Mouse (Mus musculus) 3134 (cell line): ENCODE data around the gene Ifna1.
"Not testable (repeated sequence)": the region's sequence is repeated elsewhere in the genome, so short reads cannot be mapped to it uniquely, and the experiment has no call there.

Source experiments
- DNase-seq: peaks from one replicate; pipeline ENCODE4 v3.0.0-alpha.2; 2011; ENCODE audit warnings: low spot score; ENCODE audit not compliant: insufficient read length; ENCODE audit errors: extremely low read depth

Gene Ifna1

GRCm38 (mm10) chr4:88849698-88850097 lies at the start of gene Ifna1:
Gene Ifna1, plus strand, starts transcription at chr4:88850087.
- DNase-seq = no peak

- not testable (repeated sequence) for DNase-seq
Measured at GRCm38 (mm10) chr4:88802954-88803353, 46.9 kb upstream of the Ifna1 start, which contains the start of gene Gm13287. Gene Gm13287, plus strand, starts transcription at chr4:88803254.

GRCm38 (mm10) chr4:88805231-88805630 lies 44.7 kb upstream of the Ifna1 start, which contains the start of gene Gm13288:
Gene Gm13288, plus strand, starts transcription at chr4:88805531.
- not testable (repeated sequence) for DNase-seq

GRCm38 (mm10) chr4:88805761-88806160 lies 44.1 kb upstream of the Ifna1 start:
- DNase-seq = not testable (repeated sequence)

GRCm38 (mm10) chr4:88815928-88816327 lies 34.0 kb upstream of the Ifna1 start, which contains the start of gene Ifna7:
Gene Ifna7, plus strand, starts transcription at chr4:88816228.
- no peak for DNase-seq

GRCm38 (mm10) chr4:88819659-88820058 lies 30.2 kb upstream of the Ifna1 start, which contains the start of gene Ifna11:
Gene Ifna11, plus strand, starts transcription at chr4:88819959.
- no peak for DNase-seq

GRCm38 (mm10) chr4:88822995-88823394 lies 26.9 kb upstream of the Ifna1 start:
- DNase-seq = no peak

GRCm38 (mm10) chr4:88827116-88827515 lies 22.8 kb upstream of the Ifna1 start, which contains the start of gene Ifna6:
Gene Ifna6, plus strand, starts transcription at chr4:88827416.
- DNase-seq = not testable (repeated sequence)

GRCm38 (mm10) chr4:88830523-88830922 lies 19.4 kb upstream of the Ifna1 start:
- DNase-seq = no peak

GRCm38 (mm10) chr4:88835225-88835624 lies 14.7 kb upstream of the Ifna1 start, which contains the start of gene Ifna5:
Gene Ifna5, plus strand, starts transcription at chr4:88835525.
- DNase-seq = not testable (repeated sequence)

GRCm38 (mm10) chr4:88838828-88839227 lies 11.1 kb upstream of the Ifna1 start:
- DNase-seq = no peak

- no peak for DNase-seq
Measured at GRCm38 (mm10) chr4:88840058-88840457, 9.8 kb upstream of the Ifna1 start.

- no peak for DNase-seq
Measured at GRCm38 (mm10) chr4:88841438-88841911, 8.4 kb upstream of the Ifna1 start, which contains the start of gene Ifna4. Gene Ifna4, plus strand, starts transcription at chr4:88841861.

GRCm38 (mm10) chr4:88845334-88845733 lies 4.6 kb upstream of the Ifna1 start:
- peak; percentile 9 for DNase-seq

GRCm38 (mm10) chr4:88851026-88851763 lies 1.3 kb downstream of the Ifna1 start:
- DNase-seq = no peak

- no peak for DNase-seq
Measured at GRCm38 (mm10) chr4:88859214-88859613, 9.3 kb downstream of the Ifna1 start.

- DNase-seq = no peak
Measured at GRCm38 (mm10) chr4:88863309-88863708, 13.4 kb downstream of the Ifna1 start.

- no peak for DNase-seq
Measured at GRCm38 (mm10) chr4:88864599-88864998, 14.7 kb downstream of the Ifna1 start.

- DNase-seq = no peak
Measured at GRCm38 (mm10) chr4:88865011-88865569, 15.2 kb downstream of the Ifna1 start.

GRCm38 (mm10) chr4:88867366-88867925 lies 17.6 kb downstream of the Ifna1 start:
- peak; percentile 68 for DNase-seq
